Mouse (Mus musculus): Measurements from ENCODE around the gene Actl6b.
"Not testable (repeated sequence)": the region's sequence is repeated elsewhere in the genome, so short reads cannot be mapped to it uniquely, and the experiment has no call there.

The Actl6b gene

DNA sequence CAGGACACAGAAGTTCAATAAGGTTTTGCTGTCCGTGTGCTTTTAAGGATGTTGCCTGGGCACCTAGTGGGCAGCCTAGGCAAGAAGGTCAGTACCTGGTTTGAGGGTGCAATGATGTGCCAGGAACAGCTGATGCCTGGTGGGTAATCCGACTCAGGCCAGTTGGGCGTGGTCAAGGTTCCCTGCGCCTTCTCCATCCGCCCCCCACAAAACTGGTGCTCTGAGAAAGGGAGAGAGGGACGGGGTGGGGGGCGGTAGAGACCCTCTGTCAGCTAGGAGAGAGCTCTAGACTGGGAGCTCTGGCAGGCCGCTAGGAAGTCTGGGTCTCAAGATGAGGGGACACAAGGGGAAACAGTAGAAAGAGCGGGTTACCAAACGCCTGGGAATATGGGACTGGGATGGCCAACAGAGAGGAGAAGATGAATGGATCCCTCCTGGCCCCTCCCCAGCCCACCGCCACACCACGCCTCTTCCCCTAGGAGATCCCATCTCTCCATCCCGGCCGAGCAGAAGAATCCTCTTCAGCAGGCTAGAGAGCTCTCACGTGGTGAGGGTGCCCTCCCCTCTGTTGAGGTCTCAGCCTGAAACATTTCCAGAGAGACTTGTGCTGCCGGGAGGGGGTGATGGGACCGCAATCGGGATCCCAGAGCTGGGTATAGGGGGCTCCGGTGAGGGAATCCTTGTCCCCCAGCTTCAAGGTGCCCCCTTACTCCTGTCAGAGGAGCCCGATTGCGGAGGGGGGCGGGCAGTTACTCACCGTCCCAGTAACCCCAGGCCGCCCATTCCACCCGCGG, 54.7 kb downstream of the Actl6b start:
- no peak for DNase-seq

DNA sequence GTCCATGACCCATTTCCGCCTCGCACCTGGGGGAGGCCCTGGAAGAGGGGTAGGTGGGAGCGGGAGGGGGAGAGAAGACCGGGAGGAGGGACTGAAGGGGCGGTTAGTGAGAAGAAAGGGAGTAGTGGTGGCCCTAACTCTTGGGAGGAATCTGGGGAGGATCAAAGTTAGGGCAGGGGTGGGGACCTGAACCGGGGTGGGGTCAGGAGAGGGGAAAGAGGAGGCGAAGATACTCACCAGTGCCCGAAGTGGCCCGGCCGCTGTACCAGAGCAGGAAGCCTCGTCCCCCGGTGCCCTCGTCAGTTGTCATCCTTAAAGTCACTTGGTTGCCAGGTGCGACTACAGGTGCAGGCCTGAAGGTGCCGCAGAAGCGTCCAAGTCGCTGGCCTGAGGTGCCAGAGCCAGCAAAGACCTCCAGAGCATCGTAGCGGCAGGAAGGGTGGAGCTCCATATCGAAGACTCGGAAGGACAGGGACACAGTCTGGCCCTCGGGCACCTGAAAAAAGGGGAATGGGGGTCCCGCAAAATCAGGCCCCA, 55.4 kb downstream of the Actl6b start:
- DNase-seq = no peak

DNA sequence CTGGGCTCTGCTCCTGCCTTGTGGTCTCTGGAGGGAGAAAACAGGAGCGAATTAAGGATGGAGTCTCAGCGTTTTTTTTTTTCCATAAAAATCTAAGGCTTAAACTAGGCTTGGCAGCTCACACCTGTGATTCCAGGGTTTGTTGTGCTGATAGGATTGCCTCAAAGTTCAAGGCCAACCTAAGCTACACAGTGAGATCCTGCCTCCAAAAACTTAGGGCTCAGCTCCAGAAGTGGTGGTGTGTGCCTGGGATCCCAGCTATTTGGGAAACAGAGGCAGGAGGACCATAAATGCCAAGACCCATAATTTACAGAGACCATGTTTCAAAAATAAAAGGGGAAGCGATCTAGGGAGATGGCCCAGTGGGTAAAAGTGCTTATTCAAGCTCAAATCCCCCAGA, 56.0 kb downstream of the Actl6b start:
- DNase-seq = no peak

DNA sequence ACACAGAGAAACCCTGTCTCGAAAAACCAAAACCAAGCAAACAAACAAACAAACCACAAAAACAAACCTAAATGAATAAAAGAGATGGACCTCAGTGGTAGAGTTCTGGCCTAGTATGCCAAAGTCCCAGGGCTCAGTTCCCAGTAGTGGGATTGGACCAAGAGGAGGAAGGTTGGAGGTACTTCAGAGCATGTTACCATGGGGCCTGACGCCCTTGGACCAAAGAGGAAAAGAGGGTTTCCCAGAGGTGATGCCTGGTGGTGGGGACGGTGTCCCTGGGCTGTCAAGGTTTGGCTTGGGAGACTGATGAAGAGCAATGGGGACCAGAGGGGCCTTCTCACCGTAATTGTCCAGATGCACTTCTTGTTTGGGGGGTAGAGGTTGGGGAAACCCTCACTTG, 56.7 kb downstream of the Actl6b start:
- no peak for DNase-seq

DNA sequence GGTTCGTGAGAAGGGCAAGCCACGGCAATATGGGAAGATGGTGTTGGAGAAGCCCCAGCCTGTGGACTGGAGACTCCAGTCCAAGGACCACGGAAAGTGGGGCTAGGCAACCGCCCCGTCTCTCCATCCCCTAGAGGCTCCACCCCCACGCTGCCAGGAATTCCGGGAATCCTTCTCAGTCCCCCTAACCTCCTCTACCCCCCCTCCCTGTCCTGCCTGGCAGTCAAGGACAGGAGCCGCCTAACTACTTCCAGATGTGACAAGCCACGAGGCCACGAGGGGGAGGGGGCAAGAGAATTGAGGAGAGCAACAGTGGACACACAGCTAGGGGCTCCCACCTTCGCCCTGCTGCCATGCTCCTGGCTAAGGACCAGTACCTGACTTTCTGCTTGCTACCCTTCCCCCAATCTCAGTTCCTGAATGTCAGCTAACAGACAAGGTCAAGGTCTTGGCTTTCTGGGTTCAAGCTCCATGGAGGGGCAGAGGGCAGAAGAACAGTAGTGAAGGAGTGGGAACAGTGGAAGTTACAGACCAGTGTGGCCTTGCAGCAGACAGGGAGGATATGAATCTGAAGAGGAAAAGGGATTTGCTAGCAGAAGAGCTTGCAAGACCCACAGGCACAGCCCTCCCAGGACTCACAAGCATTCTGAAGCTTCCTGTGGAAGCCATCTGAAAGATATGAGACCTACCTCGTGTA, 57.4 kb downstream of the Actl6b start:
- no peak for DNase-seq

DNA sequence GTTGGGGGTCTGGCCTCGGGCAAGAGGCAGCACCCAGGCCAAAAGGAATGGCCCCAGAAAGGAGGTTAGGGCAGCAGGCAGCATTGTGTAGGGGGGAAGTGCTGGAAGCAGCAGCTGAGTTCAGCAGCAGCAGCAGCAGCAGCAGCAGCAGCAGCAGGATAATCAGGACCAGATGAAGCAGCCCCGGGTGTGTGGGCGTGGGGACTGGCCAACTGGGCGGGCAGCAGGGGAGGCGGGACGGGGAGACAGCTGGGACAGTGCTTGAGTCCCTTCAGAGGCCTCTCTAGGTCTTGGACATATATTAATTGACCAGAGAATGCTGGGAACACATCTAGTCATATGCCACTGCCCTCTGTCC, 57.9 kb downstream of the Actl6b start:
- no peak for DNase-seq

DNA sequence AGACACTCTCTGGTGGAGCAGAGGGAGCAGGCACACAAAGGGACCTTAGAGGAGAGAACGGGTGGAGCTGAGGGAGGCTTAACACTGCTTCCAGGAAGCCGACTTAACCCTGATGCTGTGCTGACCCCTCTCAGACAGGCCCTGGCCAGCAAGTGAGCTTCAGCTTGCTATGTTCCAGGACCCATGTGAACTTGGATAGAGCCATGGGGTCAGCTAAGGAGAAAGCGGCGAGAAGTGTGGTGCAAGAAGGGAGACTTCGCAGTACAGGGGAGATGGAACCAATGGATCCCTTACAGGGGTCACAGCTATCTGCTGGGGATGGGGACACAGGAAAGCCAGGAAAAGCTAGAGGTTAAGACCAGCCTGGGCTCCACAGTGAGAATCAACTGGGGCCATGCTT, 59.8 kb downstream of the Actl6b start:
- no peak for DNase-seq

GRCm38 (mm10) chr5:137613550-137613949, 60.2 kb downstream of the Actl6b start, which contains the start of gene Pcolce:
Gene Pcolce, minus strand, starts transcription at chr5:137613784.
- DNase-seq = no peak

- not testable (repeated sequence) for DNase-seq
Measured at GRCm38 (mm10) chr5:137614921-137615320, 61.6 kb downstream of the Actl6b start.

GRCm38 (mm10) chr5:137615347-137615746, 62.0 kb downstream of the Actl6b start:
- no peak for DNase-seq
